ENCODE assay signal across 24 mouse cellular contexts in the genomic region with DNA sequence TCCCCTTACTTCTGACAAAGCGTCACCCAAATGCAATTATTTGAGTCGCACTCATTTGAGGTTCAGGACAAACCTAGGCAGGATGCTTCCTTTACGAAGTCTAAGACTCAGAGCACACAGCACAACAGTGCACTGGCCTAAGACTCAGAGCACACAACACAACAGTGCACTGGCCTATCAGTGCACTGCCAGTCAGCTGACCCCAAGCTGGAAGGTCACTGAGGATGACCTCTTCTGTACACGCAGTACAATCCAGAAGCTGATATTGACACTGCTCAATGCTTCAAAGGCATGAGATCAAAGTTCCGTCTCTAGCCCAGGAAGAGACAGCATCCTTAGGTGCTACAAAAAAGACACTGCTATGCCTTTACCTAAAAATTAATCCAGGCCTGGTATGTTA.
"Had no signal": no experiment of that assay in that cellular context is flagged by ENCODE, and none has a peak within 500 bp of the region (broad histone marks: within the 10 kb centered on the region; RNA-seq: fewer than 3 reads in every experiment).

No protein-coding gene starts in this region.

- DNase-seq: kidney, adult 18-20 months; kidney, adult 9 months; kidney, postnatal 14 days; kidney, postnatal 4 days; lung, adult 18-20 months; lung, postnatal 10 days; lung, postnatal 36 days; retina, postnatal 1 day; right cerebral cortex, postnatal 25 days; spleen, adult 18-20 months; thymus, postnatal 14 days; thymus, postnatal 4 days had no signal

- H3K36me3 ChIP-seq: limb, embryonic 10.5 days; limb, embryonic 13.5 days; lung, embryonic 15.5 days; midbrain, embryonic 10.5 days; midbrain, embryonic 13.5 days; neural tube, embryonic 13.5 days; stomach, embryonic 15.5 days had no signal

- H3K27ac ChIP-seq: limb, embryonic 10.5 days; limb, embryonic 13.5 days; lung, embryonic 15.5 days; midbrain, embryonic 10.5 days; midbrain, embryonic 13.5 days; neural tube, embryonic 13.5 days; stomach, embryonic 15.5 days had no signal

- H3K4me1 ChIP-seq: limb, embryonic 10.5 days; limb, embryonic 13.5 days; lung, embryonic 15.5 days; megakaryocyte, embryonic 14.5 days; midbrain, embryonic 13.5 days; neural tube, embryonic 13.5 days; stomach, embryonic 15.5 days had no signal

- H3K27me3 ChIP-seq: limb, embryonic 13.5 days; lung, embryonic 15.5 days; megakaryocyte, embryonic 14.5 days; midbrain, embryonic 13.5 days; neural tube, embryonic 13.5 days; stomach, embryonic 15.5 days had no signal

- H3K9ac ChIP-seq: limb, embryonic 13.5 days; lung, embryonic 15.5 days; midbrain, embryonic 13.5 days; neural tube, embryonic 13.5 days; stomach, embryonic 15.5 days had no signal

- H3K4me2 ChIP-seq: limb, embryonic 13.5 days; lung, embryonic 15.5 days; midbrain, embryonic 13.5 days; neural tube, embryonic 13.5 days; stomach, embryonic 15.5 days had no signal

- H3K9me3 ChIP-seq: limb, embryonic 10.5 days; limb, embryonic 13.5 days; lung, embryonic 15.5 days; midbrain, embryonic 10.5 days; midbrain, embryonic 13.5 days; neural tube, embryonic 13.5 days; stomach, embryonic 15.5 days had no signal

- ATAC-seq: inflammation-experienced regulatory T-cells, adult 6 months; intestine, embryonic 16.5 days; midbrain, embryonic 13.5 days; midbrain, embryonic 16.5 days had no signal

- H3K4me3 ChIP-seq: limb, embryonic 10.5 days; limb, embryonic 13.5 days; lung, embryonic 15.5 days; megakaryocyte, embryonic 14.5 days; midbrain, embryonic 10.5 days; midbrain, embryonic 13.5 days; myocyte; neural tube, embryonic 13.5 days; stomach, embryonic 15.5 days had no signal
